Comparison of ENCODE assay signal across 8 mouse cellular contexts in the genomic region with DNA sequence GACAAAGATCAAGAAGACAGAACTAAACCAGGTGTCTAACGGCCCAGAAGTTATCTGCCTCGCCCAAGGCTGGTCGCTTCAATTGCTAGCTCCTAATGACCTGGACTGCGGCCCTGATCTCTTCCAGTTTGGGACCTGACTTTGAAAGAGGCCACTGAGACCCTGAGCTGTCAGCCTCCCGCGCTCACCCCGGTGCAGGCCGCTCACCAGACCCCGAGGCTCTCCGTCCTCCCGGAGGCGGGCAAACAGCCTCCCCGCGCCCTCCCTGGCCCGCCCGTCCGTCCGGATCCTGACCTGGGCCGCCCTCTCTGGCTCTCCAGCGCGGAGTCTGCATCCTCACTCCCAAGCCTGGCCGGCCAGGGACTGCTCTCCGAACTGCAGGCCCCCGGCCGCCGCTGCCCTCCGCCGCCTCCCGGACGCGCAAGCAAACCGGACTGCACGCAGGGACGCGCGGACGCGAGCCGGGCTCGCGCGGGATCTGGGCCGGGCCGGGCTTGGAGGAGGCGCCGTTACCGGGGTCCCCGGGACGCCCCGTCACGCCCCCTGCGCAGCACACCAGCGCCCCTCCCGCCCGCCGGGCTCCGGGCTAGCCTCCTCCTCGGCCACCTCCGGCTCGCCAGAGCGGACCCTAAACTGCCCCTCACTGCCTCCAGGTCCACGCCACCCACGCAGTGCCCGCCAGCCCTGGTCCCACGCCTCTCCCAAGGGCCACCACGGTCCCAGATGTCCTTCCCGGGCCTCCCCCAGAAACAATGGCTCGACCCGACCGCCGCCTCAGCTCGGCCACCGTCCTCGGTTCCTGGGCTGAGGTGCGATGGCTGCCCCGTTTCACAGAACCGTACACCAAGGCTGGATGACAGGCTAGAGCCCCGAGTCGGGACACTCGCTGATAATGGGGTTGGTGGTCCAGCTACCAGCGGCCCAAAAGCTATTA. TPM values are rescaled to one million over a fixed set of nuclear protein-coding genes. Genes with fewer than 3 reads are reported as not detected.
DNase-seq lines count a peak whose midpoint lies in the region; ATAC-seq and TF ChIP-seq lines count a peak whose summit lies in the region.

No protein-coding gene starts in this region.

- no peaks in the 10 kb centered on the region for H3K9me3 ChIP-seq in E14TG2a.4 (ENCODE audit: low read length)
- H3K9me3 ChIP-seq in forebrain, postnatal 0 days (ENCODE audit: low read length): no peaks in the 10 kb centered on the region
- H3K9me3 ChIP-seq in lung, embryonic 15.5 days: no peaks in the 10 kb centered on the region

- ATAC-seq in forebrain, postnatal 0 days: peak; percentile 30
- peak; percentile 58 for ATAC-seq in lung, embryonic 15.5 days (ENCODE audit: borderline replicate concordance, extremely low read depth, low FRiP score, low TSS enrichment)

- H3K36me3 ChIP-seq in E14TG2a.4 (ENCODE audit: insufficient read depth, low read length): no peaks in the 10 kb centered on the region
- H3K36me3 ChIP-seq in forebrain, postnatal 0 days (ENCODE audit: insufficient read depth): no peaks in the 10 kb centered on the region
- H3K36me3 ChIP-seq in lung, embryonic 15.5 days: no peaks in the 10 kb centered on the region

- intact Hi-C loops in heart, postnatal 36 days (cut with DNase I): loop anchor here (2.0 to 10.0 kb wide), 3 partner anchors 27 to 399 kb away; no protein-coding TSS in a partner anchor

- H3K9ac ChIP-seq in forebrain, postnatal 0 days: peak overlapping the region; percentile 94
- H3K9ac ChIP-seq in lung, embryonic 15.5 days: peak overlapping the region; percentile 94

- no peak for TF ChIP-seq CTCF in E14TG2a.4 (conservative IDR thresholded peaks at IDR 0.05; ENCODE audit: low read length)
- TF ChIP-seq CTCF in forebrain, postnatal 0 days (IDR thresholded peaks at IDR 0.05; ENCODE audit: low read depth): no peak

- peak; percentile 64 for DNase-seq in cerebellum, adult 11 months
- peak; percentile 73 for DNase-seq in forebrain, postnatal 0 days
- DNase-seq in heart, postnatal 36 days: peak; percentile 78 to 84
- peak; percentile 39 to 47 for DNase-seq in layer of hippocampus, adult 8-10 months (ENCODE audit: low spot score in 2 of 2)
- DNase-seq in ovary, adult 18-20 months (ENCODE audit: low spot score): peak; percentile 64
- DNase-seq in thymus, postnatal 10 days (ENCODE audit: low spot score in 2 of 2): peak; percentile 21 to 26

- H3K27me3 ChIP-seq in E14TG2a.4 (ENCODE audit: insufficient read depth, low read length): peaks cover 87% of the 10 kb centered on the region
- no peaks in the 10 kb centered on the region for H3K27me3 ChIP-seq in forebrain, postnatal 0 days (ENCODE audit: insufficient read depth, low read length)
- no peaks in the 10 kb centered on the region for H3K27me3 ChIP-seq in lung, embryonic 15.5 days

- peak overlapping the region; percentile 99 for H3K27ac ChIP-seq in forebrain, postnatal 0 days (ENCODE audit: low read depth, low read length)
- H3K27ac ChIP-seq in lung, embryonic 15.5 days: peak overlapping the region; percentile 98

- peaks cover 21% of the 10 kb centered on the region; the same call in 1 of the 2 replicates for H3K4me1 ChIP-seq in E14TG2a.4 (replicated peaks; ENCODE audit: low read depth, low read length)
- peaks cover 21% of the 10 kb centered on the region for H3K4me1 ChIP-seq in forebrain, postnatal 0 days (ENCODE audit: insufficient read depth)
- peaks cover 51% of the 10 kb centered on the region for H3K4me1 ChIP-seq in lung, embryonic 15.5 days

- peak overlapping the region; percentile 84 for H3K4me3 ChIP-seq in E14TG2a.4 (replicated peaks; ENCODE audit: low read length)
- H3K4me3 ChIP-seq in forebrain, postnatal 0 days (ENCODE audit: low read depth, low read length): peak overlapping the region; percentile 63
- peak overlapping the region; percentile 95 for H3K4me3 ChIP-seq in lung, embryonic 15.5 days

- peak overlapping the region; percentile 69 for H3K4me2 ChIP-seq in forebrain, postnatal 0 days (ENCODE audit: low read depth)
- peak overlapping the region; percentile 83 for H3K4me2 ChIP-seq in lung, embryonic 15.5 days

- WGBS in forebrain, postnatal 0 days: 1% methylated on average over 77 of the region's 81 CpGs
- under 1% methylated on average over 80 of the region's 81 CpGs for WGBS in lung, embryonic 15.5 days

RNA-seq across cellular contexts. Expression of a gene that starts 1.4 kb away (rescaled TPM):
- total RNA-seq in forebrain, postnatal 0 days (2014; rRNA removed): 206 and 214 TPM in 2 replicates
- 14.1 and 21.9 TPM in 2 replicates for polyA plus RNA-seq in forebrain, postnatal 0 days (2015; fragmentation: Nextera tagmentation; extraction: Ambion mirVana)
- 10 to 100 TPM; 34.6 to 39.9 TPM for total RNA-seq in heart, postnatal 36 days (2021)
- total RNA-seq in layer of hippocampus, adult 8-10 months (2022): 100 to 1,000 TPM; 242 to 353 (median 293) TPM
- polyA plus RNA-seq in lung, embryonic 15.5 days (2015; fragmentation: Nextera tagmentation; extraction: Ambion mirVana): 17.4 and 18.7 TPM in 2 replicates

Comparison
In these comparisons a context has a peak if more than half of its experiments do, and no peak if none do; other contexts are left out.
1. Peak in every context shown above with its lines: DNase-seq, ATAC-seq, H3K4me3 ChIP-seq and H3K27ac ChIP-seq.
2. DNase-seq: peak in every context shown above with its lines; median percentile 81 in heart, postnatal 36 days; 73 in forebrain, postnatal 0 days; 64 in cerebellum, adult 11 months; 64 in ovary, adult 18-20 months; 43 in layer of hippocampus, adult 8-10 months; 24 in thymus, postnatal 10 days.